Mouse (Mus musculus) cortical plate, adult 2 months (tissue): ENCODE data around the gene Galnt9.

ENCODE experiments used
- CTCF ChIP-seq: fragments of 200-500 bp; IDR thresholded peaks from 2 replicates; pipeline ENCODE4 v1.5.1; 2011; ENCODE audit warnings: mild to moderate bottlenecking, control low read depth, low read length; ENCODE audit not compliant: insufficient read depth; ENCODE audit errors: extremely low read depth
- POLR2A ChIP-seq: fragments of 200-500 bp; IDR thresholded peaks from 2 replicates; pipeline ENCODE4 v1.6.1; 2011; ENCODE audit warnings: mild to moderate bottlenecking, low read length, control low read depth; ENCODE audit not compliant: insufficient read depth; ENCODE audit errors: extremely low read depth

DNA sequence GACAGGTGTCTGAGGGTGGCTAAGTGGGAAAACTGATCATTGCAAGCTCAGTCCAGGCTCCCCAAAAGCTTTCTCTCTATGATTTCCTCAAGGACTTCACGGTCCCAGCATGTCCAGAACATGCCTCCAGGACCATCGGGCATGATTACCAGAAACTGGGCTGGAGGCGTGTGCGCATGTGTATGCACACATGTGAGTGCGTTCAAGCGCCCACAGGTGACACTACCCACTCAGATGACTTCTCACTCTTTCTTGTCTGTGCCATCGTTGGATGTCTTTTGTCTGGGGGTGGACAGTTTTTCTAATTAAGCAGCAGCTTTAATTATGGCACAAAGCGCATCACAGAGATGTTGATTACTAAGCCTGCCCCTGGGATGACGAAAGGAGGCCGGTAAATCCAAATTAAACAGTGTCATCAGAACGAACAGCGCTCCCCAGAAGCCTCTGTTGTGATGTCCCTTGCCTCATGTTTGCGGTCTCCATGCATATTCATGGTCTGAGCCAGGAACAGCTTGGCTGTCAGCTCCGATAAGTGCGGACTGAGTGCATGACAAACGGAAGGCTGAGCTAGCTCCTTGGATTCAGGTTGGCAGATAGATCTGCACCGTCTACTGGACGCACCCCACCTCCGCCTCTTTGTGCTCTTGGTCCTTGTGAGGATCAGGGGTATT, 36.5 kb downstream of the Galnt9 start:
- no peak for TF ChIP-seq CTCF
- TF ChIP-seq POLR2A: no peak
